Mouse (Mus musculus) lung, postnatal 0 days (tissue): ENCODE data around the gene Cfap45. TPM values are rescaled to one million over a fixed set of nuclear protein-coding genes. Genes with fewer than 3 reads are reported as not detected.

Experiments used
- ATAC-seq: fragments of 200-750 bp; cut with Nextera tagmentation; 2 replicates; pipeline ENCODE4 v1.8.0; 2017; ENCODE audit warnings: moderate library complexity
- DNase-seq: peaks from one replicate; pipeline ENCODE4 v3.0.0-alpha.2; 2016; ENCODE audit warnings: low spot score
- H3K27ac ChIP-seq: fragments of 300-500 bp; sonication (generic); 2 replicates; pipeline ENCODE4 v1.5.1; 2014; ENCODE audit warnings: antibody characterized with exemption, mild to moderate bottlenecking, low read length, mixed read lengths
- H3K27me3 ChIP-seq: fragments of 300-500 bp; sonication (generic); replicated peaks from 2 replicates; pipeline ENCODE4 v1.6.1; 2014; ENCODE audit warnings: low read length, mixed read lengths; ENCODE audit not compliant: insufficient read depth
- H3K36me3 ChIP-seq: fragments of 300-500 bp; sonication (generic); 2 replicates; pipeline ENCODE4 v1.6.1; 2014; ENCODE audit warnings: low read length, mixed read lengths; ENCODE audit not compliant: insufficient read depth
- H3K4me1 ChIP-seq: fragments of 300-500 bp; sonication (generic); 2 replicates; pipeline ENCODE4 v1.6.1; 2014; ENCODE audit warnings: antibody characterized with exemption, low read depth, low read length, mixed read lengths; ENCODE audit not compliant: insufficient read depth
- H3K4me2 ChIP-seq: fragments of 300-500 bp; sonication (generic); replicated peaks from 2 replicates; pipeline ENCODE4 v1.6.1; 2014; ENCODE audit warnings: low read depth, mild to moderate bottlenecking, low read length, moderate library complexity, mixed read lengths
- H3K4me3 ChIP-seq: fragments of 300-500 bp; sonication (generic); 2 replicates; pipeline ENCODE4 v1.5.1; 2014; ENCODE audit warnings: low read depth, low read length
- H3K9ac ChIP-seq: fragments of 300-500 bp; sonication (generic); replicated peaks from 2 replicates; pipeline ENCODE4 v1.6.1; 2014; ENCODE audit warnings: low read depth, mild to moderate bottlenecking
- H3K9me3 ChIP-seq: fragments of 300-500 bp; sonication (generic); 2 replicates; pipeline ENCODE4 v1.6.1; 2016; ENCODE audit warnings: low read length, mixed read lengths
- CTCF ChIP-seq: IDR thresholded peaks from 2 replicates; pipeline ENCODE4 v1.5.1; 2016; ENCODE audit warnings: antibody characterized with exemption, mild to moderate bottlenecking
- EP300 ChIP-seq: IDR thresholded peaks from 2 replicates; pipeline ENCODE4 v1.6.1; 2016; ENCODE audit warnings: antibody characterized with exemption, mild to moderate bottlenecking, control low read depth
- WGBS: fragments of 180-500 bp; shearing (Covaris S2); extraction: QIAGEN DNeasy Blood & Tissue Kit; methylation state at CpG from one replicate; pipeline ENCODE4 v1.1.7; 2014; 5-methylcytosine and 5-hydroxymethylcytosine counted together
- polyA plus RNA-seq: library from polyadenylated mRNA; unstranded; fragments of >200 nt; fragmentation: Nextera tagmentation; extraction: Ambion mirVana; gene quantifications from 2 replicates; pipeline ENCODE4 v1.2.1, GENCODE M21; 2015

The Cfap45 gene
- polyA plus RNA-seq, 1 experiment from 2014 or later = 12.2 TPM

DNA sequence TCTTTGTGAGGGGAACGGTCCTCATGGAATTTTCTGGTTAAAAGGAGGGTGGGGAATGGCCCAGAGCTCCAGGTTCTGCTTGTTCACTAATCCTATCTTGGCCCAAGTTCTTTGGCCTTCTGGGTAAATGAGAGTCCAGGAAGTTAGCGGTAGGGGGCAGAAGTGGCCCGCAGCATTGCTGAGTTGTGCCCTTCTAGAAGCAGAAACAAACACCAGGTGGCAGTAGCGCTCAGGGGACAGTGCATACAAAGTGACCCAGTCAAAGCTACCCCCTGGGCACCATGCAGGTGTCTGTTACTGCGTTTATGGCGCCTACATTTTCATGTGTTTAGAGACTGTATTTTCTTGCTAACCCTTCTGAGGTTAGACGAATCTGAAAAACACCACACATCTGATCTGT, 8.1 kb downstream of the Cfap45 start:
- Histone ChIP-seq H3K9ac (no peak overlapping the region), H3K27ac (no peak overlapping the region), H3K36me3 (no peaks in the 10 kb centered on the region), H3K9me3 (no peaks in the 10 kb centered on the region), H3K4me2 (no peak overlapping the region), H3K4me1 (peaks cover 22% of the 10 kb centered on the region), H3K27me3 (no peaks in the 10 kb centered on the region), H3K4me3 (no peak overlapping the region)
- no peak for TF ChIP-seq EP300
- TF ChIP-seq CTCF = peak; percentile 100
- ATAC-seq (peak; percentile 45), DNase-seq (peak; percentile 95)
- 5% methylated on average over 7 of the region's 7 CpGs for whole genome bisulfite sequencing

DNA sequence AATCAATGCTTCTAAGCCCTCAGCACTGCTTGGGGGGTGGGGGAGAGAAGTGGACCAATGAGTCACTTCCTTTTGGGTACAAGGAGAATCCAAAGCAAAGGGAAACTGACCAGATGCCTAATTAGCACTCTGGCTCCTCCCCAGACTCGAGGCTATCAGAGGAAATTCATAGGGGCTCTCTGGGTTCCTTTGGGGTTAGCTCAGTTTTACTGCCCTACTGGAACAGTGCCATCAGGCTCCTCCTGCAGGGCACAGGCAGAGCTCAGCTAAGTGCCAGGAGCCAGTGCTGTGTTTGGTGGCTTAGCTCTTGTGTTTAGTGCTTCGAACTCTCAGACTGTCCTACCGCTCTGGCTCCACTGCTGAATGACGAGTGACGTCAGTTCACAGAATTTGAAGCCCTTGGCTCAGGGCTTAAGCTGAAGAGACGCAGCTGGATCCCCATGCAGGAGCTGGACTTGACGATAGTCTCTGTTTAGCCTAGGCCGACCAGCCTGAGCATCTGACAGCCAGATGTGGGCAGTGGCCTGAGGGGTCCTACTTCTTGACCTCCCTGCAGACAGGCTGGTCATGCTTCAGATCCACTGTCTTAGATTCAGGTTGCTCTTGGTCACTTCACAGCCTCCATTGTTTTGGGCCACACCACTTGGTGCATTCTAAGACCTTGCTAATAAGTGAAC, 10.1 kb downstream of the Cfap45 start:
- H3K4me2 ChIP-seq = no peak overlapping the region
- 22% methylated on average over 8 of the region's 8 CpGs for WGBS
- no peaks in the 10 kb centered on the region for H3K9me3 ChIP-seq
- H3K9ac ChIP-seq = no peak overlapping the region
- H3K4me3 ChIP-seq = no peak overlapping the region
- ATAC-seq (peak; percentile 6; the same call in 1 of the 2 replicates), DNase-seq (peak; percentile 48)
- peaks cover 11% of the 10 kb centered on the region; the same call in 1 of the 2 replicates for H3K4me1 ChIP-seq
- H3K27ac ChIP-seq = no peak overlapping the region
- H3K27me3 ChIP-seq = no peaks in the 10 kb centered on the region
- no peaks in the 10 kb centered on the region for H3K36me3 ChIP-seq
- TF ChIP-seq EP300 = no peak
- no peak for TF ChIP-seq CTCF

DNA sequence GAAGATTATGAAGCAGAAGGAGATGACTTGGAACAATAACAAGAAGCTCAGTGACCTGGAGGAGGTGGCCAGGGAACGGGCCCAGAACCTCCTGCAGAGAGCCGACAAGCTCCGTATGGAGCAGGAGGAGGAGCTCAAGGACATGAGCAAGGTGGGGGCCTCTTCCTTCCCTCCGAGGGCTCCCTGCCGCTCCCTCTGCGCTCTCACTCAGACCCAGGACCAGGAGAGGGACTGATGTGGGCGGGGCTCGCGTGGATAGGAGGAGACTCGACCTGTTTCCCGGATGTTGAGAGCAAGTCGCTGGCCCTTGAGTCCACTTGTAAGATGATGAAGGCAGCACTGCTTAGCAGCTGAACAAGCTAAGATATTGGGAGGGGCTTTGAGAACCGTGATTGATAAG, 11.9 kb downstream of the Cfap45 start:
- peak; percentile 81 for ATAC-seq
- no peak overlapping the region for H3K9ac ChIP-seq

DNA sequence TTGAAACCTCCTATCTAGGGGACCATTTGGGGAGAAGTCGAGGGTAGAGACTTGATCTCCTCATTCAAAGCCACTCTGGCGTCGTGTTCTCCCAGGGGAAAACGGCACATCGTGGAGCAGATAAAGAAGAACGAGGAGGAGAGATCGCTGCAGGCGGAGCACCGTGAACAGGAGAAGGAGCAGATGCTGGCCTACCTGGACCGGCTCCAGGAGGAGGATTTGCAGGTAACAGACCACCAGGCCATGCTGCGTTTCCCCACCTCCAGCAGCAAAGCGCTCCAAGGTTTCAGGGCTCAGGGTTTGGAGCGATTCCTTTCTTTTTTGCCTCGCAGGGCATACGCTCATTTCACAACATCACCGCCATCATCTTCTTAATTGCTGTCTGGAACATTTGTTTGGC, 14.5 kb downstream of the Cfap45 start:
- 84% methylated on average over 16 of the region's 16 CpGs for WGBS
- TF ChIP-seq EP300 (no peak), CTCF (no peak)

More for the DNA sequence above, 11.9 kb downstream of the Cfap45 start:
- Histone ChIP-seq H3K4me3 (peak overlapping the region; percentile 14; the same call in 1 of the 2 replicates), H3K4me2 (peak overlapping the region; percentile 42), H3K27ac (peak overlapping the region; percentile 29; the same call in 1 of the 2 replicates), H3K27me3 (no peaks in the 10 kb centered on the region), H3K4me1 (peaks cover 5% of the 10 kb centered on the region; the same call in 1 of the 2 replicates), H3K36me3 (no peaks in the 10 kb centered on the region), H3K9me3 (no peaks in the 10 kb centered on the region)
- peak; percentile 87 for DNase-seq
- 2% methylated on average over 13 of the region's 13 CpGs for WGBS
- TF ChIP-seq CTCF = no peak
- no peak for TF ChIP-seq EP300

DNA sequence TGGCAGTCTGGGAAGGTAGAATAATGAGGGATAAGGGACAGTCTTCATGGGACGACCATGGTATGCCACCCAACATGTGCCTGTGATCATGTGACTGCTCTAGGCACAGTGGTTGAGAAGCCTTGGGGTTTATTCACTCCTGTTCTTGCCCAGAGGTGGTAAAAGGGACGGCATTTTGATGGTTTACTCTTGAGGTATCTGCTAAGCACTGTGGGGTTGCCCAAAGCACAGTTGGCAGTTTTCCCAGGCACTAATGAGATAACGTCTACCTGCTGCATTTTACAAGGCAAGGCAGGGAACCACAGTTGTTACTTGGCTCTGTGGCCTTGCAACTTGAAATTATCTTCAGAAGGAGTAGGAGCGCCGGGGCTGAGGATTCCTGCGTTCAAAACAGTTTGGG, 19.2 kb downstream of the Cfap45 start:
- Histone ChIP-seq H3K27ac (no peak overlapping the region), H3K9ac (no peak overlapping the region), H3K9me3 (no peaks in the 10 kb centered on the region), H3K4me2 (no peak overlapping the region), H3K4me1 (no peaks in the 10 kb centered on the region), H3K4me3 (no peak overlapping the region), H3K27me3 (no peaks in the 10 kb centered on the region), H3K36me3 (no peaks in the 10 kb centered on the region)
- DNase-seq (no peak), ATAC-seq (no peak)
- no peak for TF ChIP-seq CTCF
- no peak for TF ChIP-seq EP300
- 51% methylated on average over 6 of the region's 6 CpGs for whole genome bisulfite sequencing

More for the DNA sequence above, 14.5 kb downstream of the Cfap45 start:
- no peak for DNase-seq
- no peaks in the 10 kb centered on the region for H3K36me3 ChIP-seq
- H3K27ac ChIP-seq = no peak overlapping the region
- H3K4me3 ChIP-seq = no peak overlapping the region
- H3K4me2 ChIP-seq = no peak overlapping the region
- H3K9me3 ChIP-seq = no peaks in the 10 kb centered on the region
- ATAC-seq = no peak
- no peaks in the 10 kb centered on the region for H3K27me3 ChIP-seq
- peaks cover 5% of the 10 kb centered on the region; the same call in 1 of the 2 replicates for H3K4me1 ChIP-seq
- H3K9ac ChIP-seq = no peak overlapping the region

DNA sequence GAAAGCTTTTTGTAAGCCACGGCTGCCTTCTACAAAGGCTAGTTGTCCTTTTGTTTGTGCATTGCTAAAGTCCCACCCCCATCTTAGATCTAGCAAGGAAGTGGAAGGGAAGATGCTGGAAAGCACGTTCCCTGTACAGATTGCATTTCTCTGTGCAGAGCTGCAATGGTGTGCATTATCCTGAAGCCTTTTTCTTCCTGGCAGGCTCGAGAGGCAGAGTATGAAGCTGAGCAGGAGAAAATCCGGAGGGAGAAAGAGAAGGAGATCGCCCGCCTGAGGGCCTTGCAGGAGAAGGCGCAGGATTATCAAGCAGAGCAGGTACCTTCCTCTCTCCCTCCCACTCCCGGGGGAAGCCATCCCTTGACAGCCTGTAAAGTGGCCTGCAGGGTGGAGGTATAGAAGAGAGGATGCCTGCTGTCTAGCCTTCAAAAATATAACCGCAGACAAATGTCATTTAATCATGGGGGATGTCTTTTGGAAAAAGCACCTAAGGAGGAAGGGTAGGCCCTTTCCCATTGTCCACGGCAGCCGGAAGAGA, 19.8 kb downstream of the Cfap45 start:
- Histone ChIP-seq H3K27ac (no peak overlapping the region), H3K9ac (no peak overlapping the region), H3K4me2 (no peak overlapping the region), H3K9me3 (no peaks in the 10 kb centered on the region), H3K4me1 (no peaks in the 10 kb centered on the region), H3K27me3 (no peaks in the 10 kb centered on the region), H3K4me3 (no peak overlapping the region), H3K36me3 (no peaks in the 10 kb centered on the region)
- no peak for ATAC-seq
- DNase-seq = no peak
- TF ChIP-seq EP300 = no peak
- TF ChIP-seq CTCF = no peak
- 60% methylated on average over 11 of the region's 11 CpGs for WGBS
